ENCODE assay signal across 8 mouse cellular contexts in genomic region chr14:79397321-79398122, GRCm38 (mm10). TPM values are rescaled to one million over a fixed set of nuclear protein-coding genes. Genes with fewer than 3 reads are reported as not detected.
DNase-seq lines count a peak whose midpoint lies in the region; ATAC-seq and TF ChIP-seq lines count a peak whose summit lies in the region.

Gene Mtrf1 (plus strand): TSS chr14:79397772.

- peak within 1 kb of the TSS; percentile 87 for H3K27ac ChIP-seq in forebrain, embryonic 15.5 days (replicated peaks)
- peak within 1 kb of the TSS; percentile 90 for H3K27ac ChIP-seq in layer of hippocampus, adult 2 months
- H3K27ac ChIP-seq in neural tube, embryonic 15.5 days (replicated peaks), result peak within 1 kb of the TSS; percentile 96

- H3K9me3 ChIP-seq in forebrain, embryonic 15.5 days, result no peaks in the 10 kb centered on the region
- no peaks in the 10 kb centered on the region for H3K9me3 ChIP-seq in neural tube, embryonic 15.5 days (replicated peaks)

- H3K4me1 ChIP-seq in forebrain, embryonic 15.5 days, result peaks cover 8% of the 10 kb centered on the region
- H3K4me1 ChIP-seq in lung, adult 2 months (ENCODE audit: control insufficient read depth, insufficient read depth, low read length), result no peaks in the 10 kb centered on the region; the same call in 1 of the 2 replicates
- peaks cover 10% of the 10 kb centered on the region; the same call in 1 of the 2 replicates for H3K4me1 ChIP-seq in neural tube, embryonic 15.5 days

- peak; percentile 23; the same call in 1 of the 2 replicates for TF ChIP-seq POLR2A in lung, adult 2 months (IDR thresholded peaks at IDR 0.05; ENCODE audit: borderline replicate concordance, extremely low read depth, low read depth, low read length)

- peak; percentile 49 for TF ChIP-seq CTCF in layer of hippocampus, adult 2 months (conservative IDR thresholded peaks at IDR 0.05)
- TF ChIP-seq CTCF in lung, adult 2 months (IDR thresholded peaks at IDR 0.05; ENCODE audit: insufficient read depth, low read length), result no peak

- peak within 1 kb of the TSS; percentile 49 for H3K4me2 ChIP-seq in forebrain, embryonic 15.5 days (replicated peaks)
- peak within 1 kb of the TSS; percentile 68 for H3K4me2 ChIP-seq in neural tube, embryonic 15.5 days

- H3K9ac ChIP-seq in forebrain, embryonic 15.5 days (replicated peaks), result peak within 1 kb of the TSS; percentile 49
- H3K9ac ChIP-seq in neural tube, embryonic 15.5 days (replicated peaks), result peak within 1 kb of the TSS; percentile 58

- peak within 1 kb of the TSS; percentile 47 for H3K4me3 ChIP-seq in forebrain, embryonic 15.5 days
- H3K4me3 ChIP-seq in layer of hippocampus, adult 2 months, result peak within 1 kb of the TSS; percentile 73
- peak within 1 kb of the TSS; percentile 89 for H3K4me3 ChIP-seq in lung, adult 2 months (replicated peaks; ENCODE audit: extremely low read depth, low read depth, low read length)
- peak within 1 kb of the TSS; percentile 65 for H3K4me3 ChIP-seq in neural tube, embryonic 15.5 days (replicated peaks)

- ATAC-seq in forebrain, embryonic 15.5 days (replicated peaks), result peak; percentile 96
- peak; percentile 95 for ATAC-seq in neural tube, embryonic 15.5 days (ENCODE audit: low FRiP score)

- DNase-seq in ES-CJ7 (ENCODE audit: low read depth, low spot score), result peak; percentile 84
- peak; percentile 58 for DNase-seq in cerebellum, adult 11 months
- DNase-seq in heart, postnatal 4 days, result peak; percentile 62
- DNase-seq in layer of hippocampus, adult 2 months (ENCODE audit: low spot score in 2 of 2), result peak; percentile 63 to 65
- peak; percentile 70 for DNase-seq in lung, adult 2 months
- DNase-seq in testis, postnatal 10 days (ENCODE audit: low spot score), result peak; percentile 65

- peaks cover 5% of the 10 kb centered on the region for H3K36me3 ChIP-seq in forebrain, embryonic 15.5 days
- H3K36me3 ChIP-seq in neural tube, embryonic 15.5 days, result peaks cover 14% of the 10 kb centered on the region

- no peaks in the 10 kb centered on the region for H3K27me3 ChIP-seq in forebrain, embryonic 15.5 days
- no peaks in the 10 kb centered on the region for H3K27me3 ChIP-seq in neural tube, embryonic 15.5 days (replicated peaks)

- 21% methylated on average over 23 of the region's 23 CpGs for WGBS in forebrain, embryonic 15.5 days
- 18% methylated on average over 23 of the region's 23 CpGs for WGBS in lung, adult 2 months
- WGBS in neural tube, embryonic 15.5 days, result 21% methylated on average over 23 of the region's 23 CpGs

RNA-seq across cellular contexts. Expression of gene Mtrf1, which starts in this region (rescaled TPM):
- 10.2 and 11.3 TPM in 2 replicates for polyA plus RNA-seq in forebrain, embryonic 15.5 days (2015; fragmentation: Nextera tagmentation; extraction: Ambion mirVana)
- total RNA-seq in heart, postnatal 4 days (2021), result 1 to 10 TPM; 4.2 to 4.8 TPM
- 1 to 10 TPM; 6.0 to 6.2 TPM for total RNA-seq in layer of hippocampus, adult 2 months (2021)
- polyA plus RNA-seq in lung, adult 2 months (2012; rRNA removed), result 0.88 and 2.0 TPM in 2 replicates
- polyA plus RNA-seq in neural tube, embryonic 15.5 days (2015; fragmentation: Nextera tagmentation; extraction: Ambion mirVana), result 12.2 and 12.8 TPM in 2 replicates

Comparison
In these comparisons a context has a peak if more than half of its experiments do, and no peak if none do; other contexts are left out.
1. Peak in every context shown above with its lines: DNase-seq, ATAC-seq, H3K4me3 ChIP-seq and H3K27ac ChIP-seq.